Mouse (Mus musculus) liver, embryonic 14.5 days (tissue): ENCODE results near the gene Gm10226.

ENCODE experiments used
- CTCF ChIP-seq: IDR thresholded peaks from 2 replicates; pipeline ENCODE4 v1.5.1; 2016; ENCODE audit warnings: antibody characterized with exemption, low read depth, control low read depth
- EP300 ChIP-seq: IDR thresholded peaks from 2 replicates; pipeline ENCODE4 v1.6.1; 2016; ENCODE audit warnings: antibody characterized with exemption, low read depth

- TF ChIP-seq CTCF (no peak), EP300 (no peak)
Observed at GRCm38 (mm10) chr17:21703414-21703813, 11.8 kb downstream of the Gm10226 start.
